Mouse (Mus musculus): ENCODE data around the gene Csmd2. TPM values are rescaled to one million over a fixed set of nuclear protein-coding genes. Genes with fewer than 3 reads are reported as not detected.

The Csmd2 gene
- polyA plus RNA-seq, 1 experiment from 2014 or later, result 0.05 TPM

GRCm38 (mm10) chr4:128391484-128391883 lies 403.8 kb downstream of the Csmd2 start:
- WGBS, result 83% methylated on average over 5 of the region's 5 CpGs
- Histone ChIP-seq H3K9me3 (replicated peaks; ENCODE audit: control insufficient read depth, low read length) (no peaks in the 10 kb centered on the region), H3K36me3 (ENCODE audit: control insufficient read depth, insufficient read depth) (no peaks in the 10 kb centered on the region), H3K27me3 (ENCODE audit: control insufficient read depth, insufficient read depth, low read length) (no peaks in the 10 kb centered on the region), H3K4me1 (ENCODE audit: control insufficient read depth, insufficient read depth, low read length) (no peaks in the 10 kb centered on the region), H3K9ac (ENCODE audit: low read length) (no peak overlapping the region), H3K4me2 (ENCODE audit: low read depth, low read length) (no peak overlapping the region), H3K4me3 (ENCODE audit: low read length) (no peak overlapping the region), H3K27ac (ENCODE audit: low read length) (no peak overlapping the region)
- no peak for ATAC-seq (replicated peaks; ENCODE audit: extremely low read depth, insufficient read depth, low FRiP score)

GRCm38 (mm10) chr4:128392279-128392678 lies 404.6 kb downstream of the Csmd2 start:
- Histone ChIP-seq H3K9ac (ENCODE audit: low read length) (no peak overlapping the region), H3K27me3 (ENCODE audit: control insufficient read depth, insufficient read depth, low read length) (no peaks in the 10 kb centered on the region)
- ATAC-seq (replicated peaks; ENCODE audit: extremely low read depth, insufficient read depth, low FRiP score), result no peak

GRCm38 (mm10) chr4:128393864-128394263 lies 406.2 kb downstream of the Csmd2 start:
- ATAC-seq (replicated peaks; ENCODE audit: extremely low read depth, insufficient read depth, low FRiP score), result no peak
- 67% methylated on average over 4 of the region's 4 CpGs for WGBS
- no peaks in the 10 kb centered on the region for H3K9me3 ChIP-seq (replicated peaks; ENCODE audit: control insufficient read depth, low read length)
- no peak overlapping the region for H3K4me3 ChIP-seq (ENCODE audit: low read length)
- H3K36me3 ChIP-seq (ENCODE audit: control insufficient read depth, insufficient read depth), result no peaks in the 10 kb centered on the region
- H3K4me2 ChIP-seq (ENCODE audit: low read depth, low read length), result no peak overlapping the region
- H3K4me1 ChIP-seq (ENCODE audit: control insufficient read depth, insufficient read depth, low read length), result no peaks in the 10 kb centered on the region
- no peak overlapping the region for H3K27ac ChIP-seq (ENCODE audit: low read length)
- no peak overlapping the region for H3K9ac ChIP-seq (ENCODE audit: low read length)
- no peaks in the 10 kb centered on the region; the same call in 1 of the 2 replicates for H3K27me3 ChIP-seq (ENCODE audit: control insufficient read depth, insufficient read depth, low read length)

More at GRCm38 (mm10) chr4:128392279-128392678, 404.6 kb downstream of the Csmd2 start:
- no peak overlapping the region for H3K4me3 ChIP-seq (ENCODE audit: low read length)
- 48% methylated on average over 3 of the region's 3 CpGs for WGBS
- no peak overlapping the region for H3K27ac ChIP-seq (ENCODE audit: low read length)
- H3K4me1 ChIP-seq (ENCODE audit: control insufficient read depth, insufficient read depth, low read length), result no peaks in the 10 kb centered on the region
- no peaks in the 10 kb centered on the region for H3K36me3 ChIP-seq (ENCODE audit: control insufficient read depth, insufficient read depth)
- H3K9me3 ChIP-seq (replicated peaks; ENCODE audit: control insufficient read depth, low read length), result no peaks in the 10 kb centered on the region
- H3K4me2 ChIP-seq (ENCODE audit: low read depth, low read length), result no peak overlapping the region

- no peak overlapping the region for H3K4me3 ChIP-seq (ENCODE audit: low read length)
- ATAC-seq (replicated peaks; ENCODE audit: extremely low read depth, insufficient read depth, low FRiP score), result no peak
- H3K4me2 ChIP-seq (ENCODE audit: low read depth, low read length), result no peak overlapping the region
- no peak overlapping the region for H3K9ac ChIP-seq (ENCODE audit: low read length)
- 79% methylated on average over 5 of the region's 5 CpGs for WGBS
- H3K27ac ChIP-seq (ENCODE audit: low read length), result no peak overlapping the region
- no peaks in the 10 kb centered on the region; the same call in 1 of the 2 replicates for H3K27me3 ChIP-seq (ENCODE audit: control insufficient read depth, insufficient read depth, low read length)
- no peaks in the 10 kb centered on the region for H3K4me1 ChIP-seq (ENCODE audit: control insufficient read depth, insufficient read depth, low read length)
- no peaks in the 10 kb centered on the region for H3K9me3 ChIP-seq (replicated peaks; ENCODE audit: control insufficient read depth, low read length)
- H3K36me3 ChIP-seq (ENCODE audit: control insufficient read depth, insufficient read depth), result no peaks in the 10 kb centered on the region
Measured at GRCm38 (mm10) chr4:128396616-128397015, 409.0 kb downstream of the Csmd2 start.

- Histone ChIP-seq H3K4me2 (ENCODE audit: low read depth, low read length) (no peak overlapping the region), H3K36me3 (ENCODE audit: control insufficient read depth, insufficient read depth) (no peaks in the 10 kb centered on the region), H3K9me3 (replicated peaks; ENCODE audit: control insufficient read depth, low read length) (no peaks in the 10 kb centered on the region), H3K27ac (ENCODE audit: low read length) (no peak overlapping the region), H3K27me3 (ENCODE audit: control insufficient read depth, insufficient read depth, low read length) (no peaks in the 10 kb centered on the region; the same call in 1 of the 2 replicates), H3K9ac (ENCODE audit: low read length) (no peak overlapping the region), H3K4me1 (ENCODE audit: control insufficient read depth, insufficient read depth, low read length) (no peaks in the 10 kb centered on the region), H3K4me3 (ENCODE audit: low read length) (no peak overlapping the region)
- no peak for ATAC-seq (replicated peaks; ENCODE audit: extremely low read depth, insufficient read depth, low FRiP score)
- WGBS, result 58% methylated on average over 7 of the region's 7 CpGs
Measured at GRCm38 (mm10) chr4:128397804-128398203, 410.1 kb downstream of the Csmd2 start.

GRCm38 (mm10) chr4:128398948-128399347 lies 411.3 kb downstream of the Csmd2 start:
- WGBS, result 33% methylated on average over 7 of the region's 7 CpGs
- H3K27ac ChIP-seq (ENCODE audit: low read length), result no peak overlapping the region
- no peak overlapping the region for H3K4me3 ChIP-seq (ENCODE audit: low read length)

GRCm38 (mm10) chr4:128400016-128400415 lies 412.4 kb downstream of the Csmd2 start:
- 83% methylated on average over 6 of the region's 6 CpGs for WGBS
- no peaks in the 10 kb centered on the region for H3K36me3 ChIP-seq (ENCODE audit: control insufficient read depth, insufficient read depth)
- no peak overlapping the region for H3K4me2 ChIP-seq (ENCODE audit: low read depth, low read length)
- H3K27ac ChIP-seq (ENCODE audit: low read length), result no peak overlapping the region
- ATAC-seq (replicated peaks; ENCODE audit: extremely low read depth, insufficient read depth, low FRiP score), result no peak
- H3K4me1 ChIP-seq (ENCODE audit: control insufficient read depth, insufficient read depth, low read length), result no peaks in the 10 kb centered on the region
- no peaks in the 10 kb centered on the region for H3K9me3 ChIP-seq (replicated peaks; ENCODE audit: control insufficient read depth, low read length)
- no peak overlapping the region for H3K4me3 ChIP-seq (ENCODE audit: low read length)
- H3K27me3 ChIP-seq (ENCODE audit: control insufficient read depth, insufficient read depth, low read length), result no peaks in the 10 kb centered on the region; the same call in 1 of the 2 replicates
- no peak overlapping the region for H3K9ac ChIP-seq (ENCODE audit: low read length)

More at GRCm38 (mm10) chr4:128398948-128399347, 411.3 kb downstream of the Csmd2 start:
- no peaks in the 10 kb centered on the region for H3K36me3 ChIP-seq (ENCODE audit: control insufficient read depth, insufficient read depth)
- no peak overlapping the region for H3K9ac ChIP-seq (ENCODE audit: low read length)
- H3K4me1 ChIP-seq (ENCODE audit: control insufficient read depth, insufficient read depth, low read length), result no peaks in the 10 kb centered on the region
- no peak for ATAC-seq (replicated peaks; ENCODE audit: extremely low read depth, insufficient read depth, low FRiP score)
- no peaks in the 10 kb centered on the region; the same call in 1 of the 2 replicates for H3K27me3 ChIP-seq (ENCODE audit: control insufficient read depth, insufficient read depth, low read length)
- no peaks in the 10 kb centered on the region for H3K9me3 ChIP-seq (replicated peaks; ENCODE audit: control insufficient read depth, low read length)
- no peak overlapping the region for H3K4me2 ChIP-seq (ENCODE audit: low read depth, low read length)

- Histone ChIP-seq H3K4me3 (ENCODE audit: low read length) (no peak overlapping the region), H3K4me2 (ENCODE audit: low read depth, low read length) (no peak overlapping the region), H3K36me3 (ENCODE audit: control insufficient read depth, insufficient read depth) (no peaks in the 10 kb centered on the region), H3K9ac (ENCODE audit: low read length) (no peak overlapping the region), H3K4me1 (ENCODE audit: control insufficient read depth, insufficient read depth, low read length) (no peaks in the 10 kb centered on the region), H3K27me3 (ENCODE audit: control insufficient read depth, insufficient read depth, low read length) (no peaks in the 10 kb centered on the region; the same call in 1 of the 2 replicates), H3K9me3 (replicated peaks; ENCODE audit: control insufficient read depth, low read length) (peaks cover 4% of the 10 kb centered on the region; the same call in 1 of the 2 replicates), H3K27ac (ENCODE audit: low read length) (no peak overlapping the region)
- no peak for ATAC-seq (replicated peaks; ENCODE audit: extremely low read depth, insufficient read depth, low FRiP score)
- 77% methylated on average over 3 of the region's 3 CpGs for WGBS
Measured at GRCm38 (mm10) chr4:128401591-128401990, 413.9 kb downstream of the Csmd2 start.

- Histone ChIP-seq H3K36me3 (ENCODE audit: control insufficient read depth, insufficient read depth) (no peaks in the 10 kb centered on the region), H3K4me3 (ENCODE audit: low read length) (no peak overlapping the region), H3K4me2 (ENCODE audit: low read depth, low read length) (no peak overlapping the region), H3K9me3 (replicated peaks; ENCODE audit: control insufficient read depth, low read length) (peaks cover 4% of the 10 kb centered on the region; the same call in 1 of the 2 replicates), H3K4me1 (ENCODE audit: control insufficient read depth, insufficient read depth, low read length) (no peaks in the 10 kb centered on the region), H3K27ac (ENCODE audit: low read length) (no peak overlapping the region), H3K27me3 (ENCODE audit: control insufficient read depth, insufficient read depth, low read length) (no peaks in the 10 kb centered on the region), H3K9ac (ENCODE audit: low read length) (no peak overlapping the region)
- 76% methylated on average over 1 of the region's 1 CpGs for WGBS
- no peak for ATAC-seq (replicated peaks; ENCODE audit: extremely low read depth, insufficient read depth, low FRiP score)
Measured at GRCm38 (mm10) chr4:128402706-128403105, 415.0 kb downstream of the Csmd2 start.

All from heart, embryonic 16.5 days (tissue).